Mouse (Mus musculus) ES-E14 (cell line): ENCODE measurements around the gene Lrrc75a.

Experiments used
- CHD2 ChIP-seq: IDR thresholded peaks from 2 replicates; pipeline ENCODE4 v1.6.1; 2014; ENCODE audit warnings: mild to moderate bottlenecking, low read depth, low read length, inconsistent platforms
- HCFC1 ChIP-seq: IDR thresholded peaks from 2 replicates; pipeline ENCODE4 v1.6.1; 2012; ENCODE audit warnings: low read length, inconsistent platforms, borderline replicate concordance; ENCODE audit not compliant: insufficient read depth
- MAFK ChIP-seq: IDR thresholded peaks from 2 replicates; pipeline ENCODE4 v1.6.1; 2014; ENCODE audit warnings: mild to moderate bottlenecking, low read depth, low read length, inconsistent platforms; ENCODE audit not compliant: insufficient read depth
- ZNF384 ChIP-seq: IDR thresholded peaks from 2 replicates; pipeline ENCODE4 v1.6.1; 2012; ENCODE audit warnings: low read depth, low read length, inconsistent platforms

DNA sequence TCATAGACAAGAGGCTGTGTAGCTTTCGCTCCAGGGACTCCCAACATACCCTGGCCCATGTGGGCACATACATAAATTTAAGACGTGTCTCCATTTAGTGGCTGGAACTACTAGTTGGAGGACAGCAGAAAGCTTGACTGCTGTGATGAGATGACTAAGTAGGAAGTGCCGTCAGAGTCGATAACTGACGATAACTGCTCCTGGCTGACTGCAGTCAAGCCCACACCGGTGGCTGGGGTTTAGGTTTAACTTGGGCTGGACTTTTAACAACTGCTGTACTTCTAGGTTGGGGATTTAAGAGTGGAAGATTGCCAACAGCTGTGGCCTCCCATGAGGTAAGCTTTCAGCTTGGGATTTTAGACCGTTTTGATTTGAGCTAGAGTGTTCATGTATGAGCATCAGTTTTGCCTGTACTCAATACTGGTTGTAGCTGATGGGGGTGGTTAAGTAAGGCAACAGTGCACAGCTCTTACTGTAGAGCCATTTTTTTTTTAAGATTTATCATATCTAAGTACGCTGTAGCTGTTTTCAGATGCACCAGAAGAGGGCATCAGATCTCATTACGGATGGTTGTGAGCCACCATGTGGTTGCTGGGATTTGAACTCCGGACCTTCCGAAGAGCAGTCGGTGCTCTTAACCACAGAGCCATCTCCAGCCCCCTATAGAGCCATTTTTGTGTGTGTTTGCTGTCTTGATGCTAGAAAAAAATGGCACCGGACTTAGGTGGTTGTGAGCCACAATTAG, 44.8 kb downstream of the Lrrc75a start:
- no peak for TF ChIP-seq ZNF384
- 0 out of 2 replicates have a peak, but pooled peaks have one; percentile 3 for TF ChIP-seq CHD2
- TF ChIP-seq MAFK = no peak
- no peak for TF ChIP-seq HCFC1
